Mouse (Mus musculus): Measurements from ENCODE around the gene Olfr24. TPM values are rescaled to one million over a fixed set of nuclear protein-coding genes. Genes with fewer than 3 reads are reported as not detected.

Olfr24 gene
- polyA plus RNA-seq, 1 experiment from 2014 or later = not detected

Other genes with a start within 250 kb of the Olfr24 start
- 0.12 and 0.19 TPM in 2 replicates for gene Muc16, start 89.5 kb downstream of the Olfr24 start, polyA plus RNA-seq (2015; fragmentation: Nextera tagmentation; extraction: Ambion mirVana)
- not detected in 2 replicates for gene Olfr828, start 55.5 kb upstream of the Olfr24 start, polyA plus RNA-seq (2015; fragmentation: Nextera tagmentation; extraction: Ambion mirVana)
- not detected in 2 replicates for gene Olfr829, start 90.9 kb upstream of the Olfr24 start, polyA plus RNA-seq (2015; fragmentation: Nextera tagmentation; extraction: Ambion mirVana)
- gene Olfr830, start 110.7 kb upstream of the Olfr24 start, polyA plus RNA-seq (2015; fragmentation: Nextera tagmentation; extraction: Ambion mirVana) = not detected in 2 replicates
- gene Olfr832, start 173.1 kb upstream of the Olfr24 start, polyA plus RNA-seq (2015; fragmentation: Nextera tagmentation; extraction: Ambion mirVana) = not detected in 2 replicates
- not detected in 2 replicates for gene Olfr834, start 224.0 kb upstream of the Olfr24 start, polyA plus RNA-seq (2015; fragmentation: Nextera tagmentation; extraction: Ambion mirVana)